ENCODE assay signal across 9 mouse cellular contexts in genomic region chr1:134205296-134206018, GRCm38 (mm10). TPM values are rescaled to one million over a fixed set of nuclear protein-coding genes. Genes with fewer than 3 reads are reported as not detected.
DNase-seq lines count a peak whose midpoint lies in the region; ATAC-seq and TF ChIP-seq lines count a peak whose summit lies in the region.
"Had no signal": no experiment of that assay in that cellular context is flagged by ENCODE, and none has a peak within 500 bp of the region (broad histone marks: within the 10 kb centered on the region; RNA-seq: fewer than 3 reads in every experiment).

No protein-coding gene starts in this region.

- no peak for TF ChIP-seq POLR2A in liver, adult 2 months (IDR thresholded peaks at IDR 0.05; ENCODE audit: extremely low read depth, insufficient read depth, low read length)

- H3K27ac ChIP-seq in liver, adult 2 months (replicated peaks; ENCODE audit: insufficient read depth, low read depth, low read length), result no peak overlapping the region
- peak overlapping the region; percentile 33; the same call in 1 of the 2 replicates for H3K27ac ChIP-seq in heart, embryonic 15.5 days
- H3K27ac ChIP-seq in stomach, embryonic 15.5 days, result no peak overlapping the region
- H3K27ac ChIP-seq: lung, embryonic 15.5 days had no signal

- H3K4me2 ChIP-seq in heart, embryonic 15.5 days, result no peak overlapping the region
- no peak overlapping the region for H3K4me2 ChIP-seq in stomach, embryonic 15.5 days
- H3K4me2 ChIP-seq: lung, embryonic 15.5 days had no signal

- WGBS in liver, adult 2 months, result 51% methylated on average over 9 of the region's 9 CpGs
- WGBS in heart, embryonic 15.5 days, result 16% methylated on average over 9 of the region's 9 CpGs
- WGBS in stomach, embryonic 15.5 days, result 39% methylated on average over 9 of the region's 9 CpGs

- H3K36me3 ChIP-seq in liver, adult 2 months (ENCODE audit: control insufficient read depth, insufficient read depth, low read length), result no peaks in the 10 kb centered on the region
- peaks cover 6% of the 10 kb centered on the region; the same call in 1 of the 2 replicates for H3K36me3 ChIP-seq in heart, embryonic 15.5 days
- H3K36me3 ChIP-seq in stomach, embryonic 15.5 days, result no peaks in the 10 kb centered on the region
- H3K36me3 ChIP-seq: lung, embryonic 15.5 days had no signal

- no peaks in the 10 kb centered on the region for H3K27me3 ChIP-seq in liver, adult 2 months (ENCODE audit: control insufficient read depth, insufficient read depth, low read length)
- H3K27me3 ChIP-seq in heart, embryonic 15.5 days, result peaks cover 4% of the 10 kb centered on the region; the same call in 1 of the 2 replicates
- no peaks in the 10 kb centered on the region for H3K27me3 ChIP-seq in stomach, embryonic 15.5 days (replicated peaks)
- H3K27me3 ChIP-seq: lung, embryonic 15.5 days had no signal

- no peaks in the 10 kb centered on the region for H3K79me2 ChIP-seq in liver, adult 2 months (ENCODE audit: control insufficient read depth, insufficient read depth, low read length)

- no peak overlapping the region for H3K9ac ChIP-seq in liver, adult 2 months (ENCODE audit: low read depth, low read length)
- H3K9ac ChIP-seq in heart, embryonic 15.5 days, result no peak overlapping the region
- no peak overlapping the region for H3K9ac ChIP-seq in stomach, embryonic 15.5 days
- H3K9ac ChIP-seq: lung, embryonic 15.5 days had no signal

- 0 out of 2 replicates have a peak, but pooled peaks have one; percentile 2 for TF ChIP-seq CTCF in liver, adult 2 months (IDR thresholded peaks at IDR 0.05; ENCODE audit: low read depth, low read length)

- ATAC-seq in heart, embryonic 15.5 days (replicated peaks; ENCODE audit: insufficient number of reproducible peaks, insufficient read depth, low FRiP score, low read depth), result no peak
- peak; percentile 33; the same call in 1 of the 2 replicates for ATAC-seq in stomach, embryonic 15.5 days (ENCODE audit: insufficient read depth, low FRiP score, low read depth)

- DNase-seq in liver, adult 2 months (ENCODE audit: extremely low read depth, low read depth, low spot score), result peak; percentile 45
- no peak for DNase-seq in liver
- DNase-seq in cerebellum, adult 9-10 months, result peak; percentile 87
- no peak for DNase-seq in thymus, postnatal 10 days (ENCODE audit: low spot score in 2 of 2)
- DNase-seq in layer of hippocampus, postnatal 25 days (ENCODE audit: extremely low spot score in 1 of 2, low spot score in 1 of 2), result no peak
- DNase-seq: kidney, adult 2 months had no signal

- no peaks in the 10 kb centered on the region; the same call in 1 of the 2 replicates for H3K4me1 ChIP-seq in liver, adult 2 months (ENCODE audit: control insufficient read depth, insufficient read depth, low read length)
- peaks cover 18% of the 10 kb centered on the region for H3K4me1 ChIP-seq in heart, embryonic 15.5 days (replicated peaks)
- H3K4me1 ChIP-seq in stomach, embryonic 15.5 days, result 0 out of 2 replicates have a peak, but pooled peaks cover 6% of the 10 kb centered on the region

- H3K9me3 ChIP-seq in heart, embryonic 15.5 days (replicated peaks), result no peaks in the 10 kb centered on the region
- no peaks in the 10 kb centered on the region for H3K9me3 ChIP-seq in stomach, embryonic 15.5 days
- H3K9me3 ChIP-seq: lung, embryonic 15.5 days had no signal

- no peak overlapping the region for H3K4me3 ChIP-seq in liver, adult 2 months (ENCODE audit: insufficient read depth, low read depth, low read length)
- H3K4me3 ChIP-seq in heart, embryonic 15.5 days, result no peak overlapping the region
- no peak overlapping the region for H3K4me3 ChIP-seq in stomach, embryonic 15.5 days (replicated peaks)
- H3K4me3 ChIP-seq: lung, embryonic 15.5 days had no signal

RNA-seq across cellular contexts. Expression of gene Mybph, which starts 12.2 kb away (rescaled TPM):
- total RNA-seq in liver, adult 2 months (2014; rRNA removed), result not detected in 2 replicates
- polyA plus RNA-seq in liver, adult 2 months (2012; rRNA removed), result not detected in 2 replicates
- 0.28 and 0.76 TPM in 2 replicates for polyA plus RNA-seq in heart, embryonic 15.5 days (2015; fragmentation: Nextera tagmentation; extraction: Ambion mirVana)
- 0.30 and 1.3 TPM in 2 replicates for polyA plus RNA-seq in stomach, embryonic 15.5 days (2015; fragmentation: Nextera tagmentation; extraction: Ambion mirVana)
- under 1 TPM; 0.17 to 0.19 TPM for total RNA-seq in layer of hippocampus, postnatal 25 days (2021)

RNA-seq across cellular contexts. Expression of gene Chil1, which starts 23.5 kb away (rescaled TPM):
- 0.09 and 0.27 TPM in 2 replicates for total RNA-seq in liver, adult 2 months (2014; rRNA removed)
- 0.30 and 0.34 TPM in 2 replicates for polyA plus RNA-seq in liver, adult 2 months (2012; rRNA removed)
- polyA plus RNA-seq in heart, embryonic 15.5 days (2015; fragmentation: Nextera tagmentation; extraction: Ambion mirVana), result 0.77 and 0.96 TPM in 2 replicates
- 2.6 and 2.9 TPM in 2 replicates for polyA plus RNA-seq in stomach, embryonic 15.5 days (2015; fragmentation: Nextera tagmentation; extraction: Ambion mirVana)
- 10 to 100 TPM in 1 of 2 experiments, 1 to 10 TPM in 1; 7.3 to 10.8 TPM for total RNA-seq in layer of hippocampus, postnatal 25 days (2021)

RNA-seq across cellular contexts. Expression of gene Adora1, which starts 29.8 kb away (rescaled TPM):
- total RNA-seq in liver, adult 2 months (2014; rRNA removed), result 3.2 and 6.6 TPM in 2 replicates
- 17.0 and 27.2 TPM in 2 replicates for polyA plus RNA-seq in liver, adult 2 months (2012; rRNA removed)
- polyA plus RNA-seq in heart, embryonic 15.5 days (2015; fragmentation: Nextera tagmentation; extraction: Ambion mirVana), result 18.5 and 20.5 TPM in 2 replicates
- 11.8 and 13.8 TPM in 2 replicates for polyA plus RNA-seq in stomach, embryonic 15.5 days (2015; fragmentation: Nextera tagmentation; extraction: Ambion mirVana)
- 100 to 1,000 TPM; 224 to 230 TPM for total RNA-seq in layer of hippocampus, postnatal 25 days (2021)

Comparison
In these comparisons a context has a peak if more than half of its experiments do, and no peak if none do; other contexts are left out.
1. DNase-seq: peak in liver, adult 2 months (single experiment) and cerebellum, adult 9-10 months (single experiment); none in liver (single experiment), thymus, postnatal 10 days (0 of 2) and layer of hippocampus, postnatal 25 days (0 of 2).